Mouse (Mus musculus): ENCODE measurements around the gene Gipc3. TPM values are rescaled to one million over a fixed set of nuclear protein-coding genes. Genes with fewer than 3 reads are reported as not detected.

Gene Gipc3
- 1.4 TPM for polyA plus RNA-seq (2015; fragmentation: Illumina TruSeq; extraction: RNeasy Lipid Tissue Mini Kit (QIAGEN cat#74804); ENCODE audit: insufficient read depth, low read depth, low replicate concordance)

DNA sequence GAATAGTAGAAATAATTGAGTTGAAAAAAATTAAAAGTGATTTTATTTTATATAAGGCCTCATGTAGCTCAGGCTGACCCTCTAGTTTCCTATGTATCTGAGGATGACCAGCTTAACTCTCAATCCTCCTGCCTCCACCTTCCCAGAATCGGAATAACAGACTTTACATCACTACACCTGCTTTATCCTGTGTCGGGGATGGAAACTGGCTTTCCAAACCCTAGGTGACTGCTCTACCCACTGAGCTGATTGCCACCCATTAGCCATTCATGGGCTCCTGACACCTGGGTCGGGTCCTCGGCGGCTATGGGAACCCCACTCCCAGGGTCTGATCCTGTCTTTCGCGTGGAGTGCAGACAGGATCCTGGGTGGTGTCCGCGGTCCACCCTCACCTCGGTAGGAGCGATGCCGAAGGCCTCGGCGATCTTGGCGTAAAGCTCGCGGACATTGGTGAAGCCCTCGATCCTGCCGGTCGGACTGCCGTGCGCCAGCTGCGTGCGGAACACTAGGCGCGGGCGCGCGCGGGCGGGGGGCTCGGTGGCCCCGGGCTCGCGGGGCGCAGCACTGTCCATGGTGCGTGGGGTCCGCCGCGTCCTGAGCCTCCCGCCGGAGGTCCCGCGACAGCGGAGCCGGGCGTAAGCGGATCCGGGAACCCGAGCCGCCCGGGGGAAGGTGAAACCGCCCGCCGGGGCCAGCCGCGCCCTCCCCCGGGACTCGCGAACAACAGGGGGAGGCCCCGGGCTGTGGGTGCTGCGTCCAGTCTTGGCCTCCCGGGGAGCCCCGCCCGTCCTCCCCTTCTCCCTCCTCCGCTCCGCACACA, at the start of gene Gipc3:
Gipc3 (minus strand) TSS at position 581 of the 820 bp plus-strand sequence.

DNA sequence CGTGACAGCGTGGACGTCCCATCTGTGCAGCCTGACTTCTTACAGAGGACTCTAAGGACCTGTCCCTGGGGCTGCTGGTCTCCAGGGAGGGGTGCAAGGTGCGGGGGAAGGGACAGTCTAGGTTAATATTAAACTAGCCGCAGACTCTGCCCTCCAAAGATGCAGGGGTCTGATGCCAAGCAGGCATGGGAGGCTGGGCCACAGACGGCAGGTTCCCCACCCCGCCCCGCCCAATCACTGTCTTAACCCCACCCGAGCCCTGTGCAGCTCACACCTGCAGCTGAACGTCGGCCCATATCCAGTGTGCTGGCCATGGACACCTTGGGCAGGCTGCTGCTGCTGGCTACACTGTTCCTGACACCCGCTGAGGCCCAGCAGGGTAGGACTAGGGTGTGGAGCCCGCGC, 49.7 kb upstream of the Gipc3 start, which contains the start of gene Smim24:
Smim24 (plus strand) TSS at position 271 of the 405 bp plus-strand sequence.

DNA sequence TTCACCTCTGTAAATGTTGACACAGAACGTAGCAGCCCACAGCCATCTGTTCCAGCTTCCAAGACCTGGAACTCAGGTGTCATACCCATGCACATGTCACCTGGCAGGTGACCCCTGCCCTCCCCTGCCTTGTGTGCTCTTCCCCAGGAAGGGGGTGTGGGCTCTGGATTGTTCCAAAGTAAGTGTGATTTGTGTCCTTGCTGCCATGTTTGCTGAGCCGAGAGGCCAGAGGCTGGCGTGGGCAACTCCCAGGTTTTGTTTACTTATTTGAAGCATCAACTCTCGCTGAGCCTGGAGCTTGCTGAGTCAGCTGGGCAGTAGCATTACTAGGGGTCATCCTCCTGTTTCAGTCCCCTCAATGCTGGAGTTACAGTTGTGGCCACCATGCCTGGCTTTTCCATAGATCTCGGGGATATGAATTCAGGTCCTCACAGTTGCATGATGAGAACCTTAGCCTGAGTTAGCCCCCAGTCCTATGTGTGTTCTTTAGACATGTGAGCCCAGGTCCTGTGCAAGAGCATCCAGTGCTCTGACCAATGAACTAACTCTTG, 45.5 kb upstream of the Gipc3 start, which contains the start of gene Gm48552:
Gm48552 (plus strand) TSS at position 501 of the 551 bp plus-strand sequence.

DNA sequence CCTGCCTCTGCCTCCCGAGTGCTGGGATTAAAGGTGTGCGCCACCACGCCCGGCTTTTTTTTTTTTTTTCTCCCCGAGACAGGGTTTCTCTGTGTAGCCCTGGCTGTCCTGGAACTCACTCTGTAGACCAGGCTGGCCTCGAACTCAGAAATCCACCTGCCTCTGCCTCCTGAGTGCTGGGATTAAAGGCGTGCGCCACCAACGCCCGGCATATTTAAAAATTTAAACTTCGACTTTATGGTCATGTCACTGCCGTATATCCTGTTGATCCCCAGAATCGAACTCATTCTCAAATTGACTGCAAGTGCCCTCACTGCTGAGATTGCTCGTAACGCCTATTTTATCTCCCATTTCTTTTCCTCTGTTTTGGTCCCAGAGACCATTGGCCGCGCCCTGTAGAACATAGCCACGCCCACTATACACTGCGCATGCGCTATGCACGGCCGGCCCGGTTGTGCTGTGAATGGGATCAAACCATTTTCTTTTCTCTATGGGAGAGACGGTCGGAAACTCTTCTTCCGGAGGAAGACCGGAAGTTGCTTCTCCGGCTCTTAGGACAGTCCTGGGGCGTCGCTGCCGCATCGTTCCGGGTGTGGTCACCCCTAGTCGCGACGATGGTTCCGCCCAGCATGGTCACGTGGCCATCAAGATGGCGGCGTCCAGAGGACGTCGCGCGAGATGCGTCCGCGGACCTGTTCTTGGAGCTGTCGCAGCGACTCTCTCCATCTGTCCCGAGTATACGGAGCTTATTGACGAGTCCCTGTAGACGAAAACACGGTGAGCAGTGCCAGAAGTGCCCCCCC, 40.9 kb upstream of the Gipc3 start, which contains the start of the genes Dohh and Gm48551:
Dohh (plus strand) TSS at position 627 of the 803 bp plus-strand sequence.
Gm48551 (plus strand) TSS at position 665 of the 803 bp plus-strand sequence.

DNA sequence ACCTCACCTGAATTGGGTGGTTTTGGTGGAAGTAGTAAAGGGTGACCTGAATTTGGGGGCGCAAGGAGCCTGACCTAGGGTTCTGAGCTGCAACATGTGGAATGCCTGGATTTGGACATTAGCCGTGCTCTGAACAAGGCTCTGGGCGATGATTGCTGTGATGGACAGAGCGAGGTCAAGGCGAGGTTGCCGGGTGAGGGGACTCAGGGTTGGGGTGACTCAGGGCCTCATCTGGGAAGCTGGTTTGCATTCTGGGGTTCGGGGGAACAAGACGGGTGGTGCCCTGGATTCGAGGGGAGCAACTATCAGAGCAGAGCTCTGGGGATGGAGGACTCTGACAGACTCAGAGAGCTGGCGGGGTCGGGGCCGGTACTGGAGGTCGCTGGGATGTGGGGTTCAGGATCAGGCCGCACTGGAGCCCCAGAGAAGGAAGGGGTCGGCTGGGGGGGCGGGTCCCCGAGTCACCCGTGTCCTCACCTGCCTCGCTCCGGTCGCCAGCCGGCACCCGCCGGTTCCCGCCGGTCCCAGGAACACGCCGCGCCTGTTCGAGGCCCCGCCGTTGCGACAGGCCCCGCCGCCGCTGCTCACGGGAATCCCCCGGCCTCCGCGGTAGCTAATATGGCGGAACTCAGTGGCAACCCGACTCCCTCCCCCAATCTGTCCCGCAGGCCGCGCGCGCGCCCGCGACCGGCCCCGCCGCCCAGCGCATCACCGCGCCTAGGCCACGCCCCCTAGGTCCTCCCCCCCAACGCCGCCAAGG, 34.9 kb upstream of the Gipc3 start, which contains the start of gene Fzr1:
Fzr1 (minus strand) TSS at position 724 of the 760 bp plus-strand sequence.

DNA sequence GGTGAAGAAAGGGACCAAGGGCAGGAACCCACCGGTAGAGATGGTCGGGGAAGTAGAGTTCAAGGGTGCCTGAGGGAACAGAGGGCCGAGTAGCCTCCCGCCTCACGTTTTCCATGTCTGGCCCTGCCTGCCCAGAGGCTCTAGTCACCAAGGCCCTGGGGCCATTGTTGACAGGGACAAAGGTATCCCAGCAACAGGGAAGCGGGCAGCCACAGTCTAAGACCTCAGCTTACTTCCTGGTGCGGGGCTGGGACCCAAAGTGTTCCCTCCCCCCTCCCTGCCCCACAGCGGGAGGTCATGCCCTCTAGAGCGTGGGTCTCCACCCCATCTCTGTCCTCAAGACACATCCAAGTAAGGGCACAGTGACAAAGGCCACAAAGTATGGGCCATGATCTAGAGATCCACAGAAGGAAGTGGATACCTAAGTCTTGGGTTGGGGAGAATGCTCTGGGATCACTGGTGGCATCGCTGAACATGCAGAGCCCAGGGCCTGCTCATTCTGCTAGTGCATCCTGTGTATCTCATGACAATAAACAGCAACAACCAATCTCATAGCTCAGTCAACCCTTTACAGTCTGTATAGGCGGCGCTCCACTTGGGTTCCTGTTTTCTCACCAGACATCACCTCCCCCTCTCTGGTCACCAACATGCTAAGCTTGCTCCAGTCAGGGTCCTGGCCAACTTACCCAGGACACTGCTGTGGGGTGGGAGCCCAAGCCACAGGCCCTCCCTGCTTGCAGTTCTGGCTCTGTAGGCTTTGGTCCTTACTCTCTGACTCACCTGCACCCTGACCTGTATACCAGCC, 22.8 kb upstream of the Gipc3 start, which contains the start of gene 4930404N11Rik:
4930404N11Rik (minus strand) TSS at position 145 of the 805 bp plus-strand sequence.

DNA sequence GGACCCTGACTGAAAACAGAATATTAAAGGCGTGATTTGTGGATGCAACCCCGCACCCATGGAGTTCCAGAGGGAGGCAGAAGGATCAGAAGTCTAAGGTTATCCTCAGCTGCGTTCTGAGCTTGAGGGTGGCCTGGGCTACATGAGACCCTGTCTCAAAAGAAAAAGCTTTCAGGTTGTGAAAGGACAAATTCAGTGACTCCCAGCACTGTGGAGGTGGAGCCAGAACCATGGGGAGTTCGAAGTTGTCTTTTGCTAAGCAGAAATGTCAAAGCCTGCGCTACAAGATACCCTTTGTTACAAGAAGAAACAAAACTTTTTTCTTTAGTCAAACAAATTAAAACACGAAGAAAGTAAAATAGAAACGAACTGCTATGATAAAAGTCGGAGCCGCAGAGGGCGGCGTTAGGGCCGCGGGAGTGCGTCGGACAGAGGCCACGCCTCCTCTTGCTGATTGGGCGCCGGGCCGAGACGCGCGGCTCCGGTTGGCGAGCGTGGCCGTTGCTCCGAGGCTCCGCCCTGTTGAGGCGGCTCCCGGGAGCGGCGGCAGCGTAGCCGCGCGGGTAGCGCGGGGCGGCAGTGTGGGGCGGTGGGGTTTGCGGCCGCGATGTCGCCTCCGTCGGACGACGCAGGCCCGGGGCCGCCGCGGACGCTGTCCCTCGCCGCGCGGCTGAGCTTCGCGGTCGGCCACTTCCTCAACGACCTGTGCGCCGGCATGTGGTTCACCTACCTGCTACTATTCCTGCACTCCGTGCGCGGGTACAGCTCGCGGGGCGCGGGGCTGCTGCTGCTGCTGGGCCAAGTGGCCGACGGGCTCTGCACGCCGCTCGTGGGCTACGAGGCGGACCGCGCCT, 14.2 kb upstream of the Gipc3 start, which contains the start of gene Mfsd12:
Mfsd12 (plus strand) TSS at position 501 of the 854 bp plus-strand sequence.

DNA sequence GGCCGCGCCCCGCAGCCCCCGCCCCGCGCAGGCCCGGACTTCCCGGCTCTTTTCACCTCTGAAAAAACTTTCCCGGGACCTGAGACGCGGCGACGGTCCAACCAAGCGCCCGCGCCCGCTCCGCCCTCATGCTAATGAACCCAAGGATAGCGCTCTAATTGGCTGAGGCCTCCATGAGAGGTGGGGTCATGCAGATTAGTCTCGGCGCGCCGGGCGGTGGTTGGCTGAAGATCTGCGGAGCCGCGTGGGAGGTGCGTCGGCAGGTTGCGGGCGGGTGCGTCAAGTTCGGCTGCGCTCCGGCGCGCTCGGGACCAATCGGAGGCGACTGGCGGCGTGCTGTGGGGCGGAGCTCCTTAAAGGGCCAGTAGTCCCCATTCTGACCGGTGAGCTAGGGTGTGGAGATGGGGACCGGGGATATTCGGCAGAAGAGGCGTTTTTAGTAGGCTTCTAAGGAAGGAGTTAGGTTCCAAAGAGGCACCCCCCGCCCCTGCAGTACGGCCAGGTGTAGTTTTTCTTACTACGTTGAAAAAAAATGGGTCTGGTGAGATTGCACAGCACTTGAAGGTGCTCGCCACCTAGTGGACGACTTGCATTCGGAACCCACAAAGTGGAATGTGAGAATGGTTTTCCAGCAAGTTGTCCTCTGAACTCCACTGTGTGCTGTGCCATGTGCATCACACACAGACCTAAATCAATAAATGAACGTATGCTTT, 7.4 kb upstream of the Gipc3 start, which contains the start of gene Hmg20b:
Hmg20b (minus strand) TSS at position 130 of the 713 bp plus-strand sequence.

DNA sequence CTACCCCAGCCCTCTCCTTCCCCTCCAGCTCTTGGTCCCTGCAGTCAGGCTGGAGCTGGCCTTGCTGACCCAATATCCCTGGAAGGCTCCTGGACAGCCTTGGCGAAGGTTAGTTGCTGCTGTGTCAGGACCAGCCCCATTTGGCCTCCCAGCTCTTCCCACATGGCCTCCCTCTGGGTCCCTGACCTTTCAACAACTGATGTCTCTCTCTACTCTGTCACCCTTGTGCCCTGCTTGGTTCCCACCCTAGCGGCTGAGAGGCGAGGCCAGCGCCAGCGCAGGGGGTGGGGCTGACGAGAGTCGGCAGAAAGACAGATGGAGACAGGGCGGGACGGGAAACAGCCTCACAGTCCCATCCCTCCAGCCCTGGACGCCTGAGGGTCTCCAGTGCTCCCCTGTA, 14.7 kb downstream of the Gipc3 start, which contains the start of gene Tbxa2r:
Tbxa2r (plus strand) TSS at position 346 of the 400 bp plus-strand sequence.

DNA sequence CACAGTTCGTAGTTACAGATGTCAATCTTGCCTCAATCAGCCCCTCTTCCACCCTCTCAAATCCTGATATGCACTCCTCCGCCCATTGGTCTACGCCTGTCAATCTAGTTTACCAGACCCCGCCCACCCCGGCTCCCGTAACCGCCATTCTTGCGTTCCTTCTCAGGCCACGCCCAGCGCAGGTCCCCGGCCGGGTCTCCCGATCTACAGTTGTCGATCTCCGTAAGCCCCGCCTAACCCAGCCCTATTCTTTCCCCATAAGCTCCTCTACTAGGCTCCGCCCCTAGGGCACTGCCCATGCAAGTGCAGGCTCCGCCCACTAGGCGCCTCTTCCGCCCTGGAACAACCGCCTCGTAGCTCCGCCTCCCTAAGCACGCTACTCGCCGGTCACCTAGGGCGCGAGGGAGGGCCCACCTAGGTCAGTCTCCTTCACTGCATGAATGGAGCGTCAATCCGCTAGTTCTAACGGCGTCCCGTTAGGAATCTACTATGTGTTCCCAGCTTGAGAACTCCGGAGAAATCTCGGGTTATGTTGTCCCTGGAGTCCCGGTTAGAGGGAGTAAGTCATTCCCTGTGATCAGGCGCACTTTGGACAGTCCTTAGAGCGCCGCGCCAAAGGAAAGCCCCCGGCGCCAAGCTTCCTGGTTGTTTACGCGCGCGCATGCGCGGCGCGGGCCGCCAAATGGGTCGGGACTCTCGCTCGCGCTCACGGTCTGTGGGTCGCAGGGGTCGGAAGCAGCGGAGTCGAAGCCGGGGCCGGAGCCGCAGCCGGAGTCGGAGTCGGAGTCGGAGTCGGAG, 22.3 kb downstream of the Gipc3 start, which contains the start of gene Cactin:
Cactin (plus strand) TSS at position 554 of the 798 bp plus-strand sequence.

DNA sequence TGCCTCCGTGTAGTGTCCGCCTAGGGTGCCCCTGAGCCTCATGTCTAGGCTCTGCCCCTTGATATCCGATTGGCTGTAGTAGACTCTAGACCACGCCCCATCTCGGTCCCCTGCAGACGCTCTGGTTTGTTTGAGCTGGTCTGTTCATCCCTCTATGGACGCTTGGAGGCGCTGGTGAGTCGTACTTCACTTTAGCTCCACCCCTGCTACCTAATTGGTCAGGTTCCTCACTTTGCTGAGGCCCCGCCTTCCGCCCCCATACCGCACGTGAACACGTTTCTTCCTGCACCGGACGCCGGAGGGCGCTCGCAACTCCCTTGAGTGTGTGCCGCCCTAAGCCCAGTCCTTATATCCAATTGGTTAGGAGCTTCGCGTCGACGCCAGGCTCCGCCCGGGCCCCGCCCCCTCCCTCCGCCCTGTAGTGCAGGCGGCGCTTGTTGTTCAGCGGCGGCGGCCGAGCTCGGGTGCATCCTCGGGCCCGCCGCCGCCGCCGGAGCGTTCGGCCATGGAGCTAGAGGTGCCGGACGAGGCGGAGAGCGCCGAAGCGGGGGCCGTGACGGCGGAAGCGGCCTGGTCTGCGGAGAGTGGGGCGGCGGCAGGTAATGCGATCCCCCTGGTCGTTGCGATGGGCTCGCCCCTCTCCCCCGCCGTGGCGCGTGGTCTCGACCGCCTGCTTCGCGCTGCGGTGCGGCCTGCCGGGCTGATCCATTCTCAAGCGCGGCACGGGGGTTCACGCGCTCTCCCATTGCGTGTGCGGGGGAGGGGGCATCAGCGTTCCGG, 50.3 kb downstream of the Gipc3 start, which contains the start of gene Pip5k1c:
Pip5k1c (plus strand) TSS at position 410 of the 780 bp plus-strand sequence.

DNA sequence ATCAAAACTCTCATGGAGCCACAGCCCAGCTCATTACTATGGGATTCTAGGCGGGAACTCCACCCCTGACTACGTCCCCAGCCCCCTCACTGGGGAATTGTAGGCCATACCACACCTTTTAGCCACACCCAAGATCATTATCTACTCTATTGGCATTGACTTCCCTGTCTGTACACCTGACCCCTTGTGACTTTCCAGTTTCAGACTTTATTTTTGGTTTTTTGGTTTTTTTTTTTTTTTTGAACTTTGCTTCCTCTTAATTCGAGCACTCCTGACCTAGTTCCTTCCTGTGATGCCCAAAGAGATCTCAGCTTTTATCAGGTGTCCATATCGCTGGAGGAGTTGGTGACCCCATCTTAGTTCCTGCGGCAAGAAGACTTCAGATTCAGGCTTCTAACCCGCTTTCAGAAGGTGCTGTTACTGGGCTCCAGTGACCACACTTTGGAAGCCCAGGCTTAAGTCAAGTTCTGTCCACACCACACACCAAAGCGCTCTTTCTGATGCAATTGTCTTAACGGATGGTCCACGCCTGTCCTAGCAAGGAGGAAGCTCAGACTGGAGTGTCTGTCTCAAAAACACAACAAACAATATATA, 51.5 kb downstream of the Gipc3 start, which contains the start of gene Tjp3:
Tjp3 (minus strand) TSS at position 71 of the 594 bp plus-strand sequence.

